Mouse (Mus musculus) hindlimb bud, embryonic 11.5 days (tissue): ENCODE data around the gene Otub1.

Experiments
- DNase-seq: peaks from one replicate; pipeline ENCODE4 v3.0.0-alpha.2; 2012; ENCODE audit warnings: low read depth, low spot score; ENCODE audit errors: extremely low spot score

Otub1 gene

GRCm38 (mm10) chr19:7177804-7178511, 28.2 kb downstream of the Otub1 start:
- no peak for DNase-seq

GRCm38 (mm10) chr19:7176041-7176696, 29.9 kb downstream of the Otub1 start:
- DNase-seq: no peak

- DNase-seq: no peak
These were observed 33.9 kb downstream of the Otub1 start for GRCm38 (mm10) chr19:7172051-7172866.

- no peak for DNase-seq
These were observed 34.7 kb downstream of the Otub1 start for GRCm38 (mm10) chr19:7171447-7171846.

GRCm38 (mm10) chr19:7170916-7171315, 35.2 kb downstream of the Otub1 start:
- DNase-seq: no peak

GRCm38 (mm10) chr19:7168423-7168822, 37.7 kb downstream of the Otub1 start:
- no peak for DNase-seq

- no peak for DNase-seq
These were observed 39.3 kb downstream of the Otub1 start for GRCm38 (mm10) chr19:7166767-7167166.

GRCm38 (mm10) chr19:7166200-7166711, 39.9 kb downstream of the Otub1 start:
- no peak for DNase-seq

- DNase-seq: no peak
These were observed 40.5 kb downstream of the Otub1 start for GRCm38 (mm10) chr19:7165509-7166199.

- DNase-seq: no peak
These were observed 41.2 kb downstream of the Otub1 start for GRCm38 (mm10) chr19:7164820-7165323.

GRCm38 (mm10) chr19:7164238-7164637, 41.9 kb downstream of the Otub1 start:
- DNase-seq: no peak

GRCm38 (mm10) chr19:7161064-7161463, 45.1 kb downstream of the Otub1 start:
- no peak for DNase-seq

GRCm38 (mm10) chr19:7160151-7160906, 45.8 kb downstream of the Otub1 start:
- no peak for DNase-seq

GRCm38 (mm10) chr19:7157734-7158133, 48.4 kb downstream of the Otub1 start:
- DNase-seq: no peak

GRCm38 (mm10) chr19:7155196-7155595, 50.9 kb downstream of the Otub1 start:
- DNase-seq: no peak

- DNase-seq: no peak
These were observed 52.9 kb downstream of the Otub1 start for GRCm38 (mm10) chr19:7153232-7153631.

- DNase-seq: no peak
These were observed 54.0 kb downstream of the Otub1 start for GRCm38 (mm10) chr19:7151927-7152653.

GRCm38 (mm10) chr19:7151300-7151926, 54.7 kb downstream of the Otub1 start:
- DNase-seq: no peak

GRCm38 (mm10) chr19:7149158-7149685, 56.9 kb downstream of the Otub1 start:
- DNase-seq: no peak
